In the genomic region with DNA sequence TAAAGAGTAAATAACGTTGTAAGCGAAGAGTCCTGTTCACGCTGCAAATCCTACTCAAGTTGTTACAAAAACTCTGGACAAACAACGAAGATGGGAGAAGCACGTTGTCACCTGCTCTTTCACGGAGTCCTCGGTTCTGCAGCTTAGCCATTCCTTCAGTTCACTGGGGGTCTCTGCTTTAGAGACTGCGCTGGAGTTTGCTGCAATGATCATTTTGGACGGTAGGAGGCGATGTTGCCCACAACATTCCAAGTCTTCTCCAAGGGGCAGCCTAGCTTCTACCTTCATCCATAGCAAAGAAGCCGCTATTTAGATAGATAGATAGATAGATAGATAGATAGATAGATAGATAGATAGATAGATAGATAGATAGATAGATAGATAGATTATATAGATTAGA, we compare ENCODE assay signal across 8 mouse cellular contexts. TPM values are rescaled to one million over a fixed set of nuclear protein-coding genes. Genes with fewer than 3 reads are reported as not detected.
A peak's percentile ranks its signal among the peaks of the same experiment; 100 is the strongest.
DNase-seq lines count a peak whose midpoint lies in the region; ATAC-seq and TF ChIP-seq lines count a peak whose summit lies in the region.

No protein-coding gene starts in this region.

- H3K79me2 ChIP-seq in heart, adult 2 months (replicated peaks; ENCODE audit: control insufficient read depth, insufficient read depth, low read length): no peaks in the 10 kb centered on the region

- peak in 1 of 2 experiments; percentile 57 for DNase-seq in heart, adult 2 months
- DNase-seq in heart, adult 9 months (ENCODE audit: low spot score in 2 of 2): no peak
- DNase-seq in adrenal gland, adult 2 months: peak; percentile 23
- peak; percentile 80 for DNase-seq in embryonic facial prominence, embryonic 10.5 days (ENCODE audit: low spot score)
- DNase-seq in heart, postnatal 10 days: peak; percentile 51 to 77
- DNase-seq in layer of hippocampus, adult 9-11 months: peak; percentile 34
- DNase-seq in spleen, adult 2 months (ENCODE audit: low read depth in 1 of 2, low spot score in 2 of 2): peak in 1 of 2 experiments; percentile 21

- WGBS in heart, adult 2 months: 13% methylated on average over 11 of the region's 11 CpGs
- WGBS in embryonic facial prominence, embryonic 10.5 days: 14% methylated on average over 11 of the region's 11 CpGs
- WGBS in spleen, adult 2 months: 19% methylated on average over 11 of the region's 11 CpGs

- H3K9me3 ChIP-seq in embryonic facial prominence, embryonic 10.5 days: no peaks in the 10 kb centered on the region

- no peak overlapping the region for H3K27ac ChIP-seq in heart, adult 2 months
- no peak overlapping the region for H3K27ac ChIP-seq in embryonic facial prominence, embryonic 10.5 days (replicated peaks)
- no peak overlapping the region for H3K27ac ChIP-seq in spleen, adult 2 months (ENCODE audit: insufficient read depth, low read length)

- TF ChIP-seq CTCF in heart, adult 2 months (IDR thresholded peaks at IDR 0.05): peak; percentile 76
- peak; percentile 52; the same call in 1 of the 2 replicates for TF ChIP-seq CTCF in spleen, adult 2 months (IDR thresholded peaks at IDR 0.05; ENCODE audit: extremely low read depth, insufficient read depth, insufficient read length, insufficient replicate concordance)

- H3K36me3 ChIP-seq in heart, adult 2 months (ENCODE audit: control insufficient read depth, insufficient read depth, low read length): no peaks in the 10 kb centered on the region
- no peaks in the 10 kb centered on the region for H3K36me3 ChIP-seq in embryonic facial prominence, embryonic 10.5 days (replicated peaks)
- H3K36me3 ChIP-seq in spleen, adult 2 months (ENCODE audit: control insufficient read depth, insufficient read depth, low read length): no peaks in the 10 kb centered on the region

- intact Hi-C loops in heart, adult 2 months (cut with DNase I): loop anchor here (5.0 kb wide), 2 partner anchors 232 to 317 kb away; no protein-coding TSS in a partner anchor
- intact Hi-C loops in heart, postnatal 10 days (cut with DNase I): loop anchor here (5.0 kb wide), 3 partner anchors 232 to 317 kb away; no protein-coding TSS in a partner anchor

- TF ChIP-seq POLR2A in heart, adult 2 months (IDR thresholded peaks at IDR 0.05; ENCODE audit: insufficient read depth, low read depth, low read length): no peak
- no peak for TF ChIP-seq POLR2A in spleen, adult 2 months (IDR thresholded peaks at IDR 0.05; ENCODE audit: low read depth, low read length)

- H3K4me3 ChIP-seq in heart, adult 2 months: no peak overlapping the region
- H3K4me3 ChIP-seq in embryonic facial prominence, embryonic 10.5 days: no peak overlapping the region
- no peak overlapping the region for H3K4me3 ChIP-seq in spleen, adult 2 months (ENCODE audit: extremely low read depth, insufficient read depth, insufficient read length)

- no peak for TF ChIP-seq EP300 in heart, adult 2 months (IDR thresholded peaks at IDR 0.05; ENCODE audit: insufficient read depth, low read depth, low read length)

- peaks cover 1% of the 10 kb centered on the region for H3K4me1 ChIP-seq in heart, adult 2 months (ENCODE audit: control insufficient read depth, insufficient read depth, low read length)
- H3K4me1 ChIP-seq in embryonic facial prominence, embryonic 10.5 days: peaks cover 8% of the 10 kb centered on the region
- H3K4me1 ChIP-seq in spleen, adult 2 months (ENCODE audit: control insufficient read depth, insufficient read depth, insufficient read length): no peaks in the 10 kb centered on the region

- H3K27me3 ChIP-seq in heart, adult 2 months (ENCODE audit: control insufficient read depth, insufficient read depth, low read length): no peaks in the 10 kb centered on the region
- no peaks in the 10 kb centered on the region for H3K27me3 ChIP-seq in embryonic facial prominence, embryonic 10.5 days (replicated peaks; ENCODE audit: low read depth, poor library complexity, severe bottlenecking)
- H3K27me3 ChIP-seq in spleen, adult 2 months (ENCODE audit: control insufficient read depth, insufficient read depth, low read length): no peaks in the 10 kb centered on the region

- H3K9ac ChIP-seq in heart, adult 2 months (ENCODE audit: low read depth, low read length): no peak overlapping the region

- ATAC-seq in megakaryocyte, adult 5-6 weeks (ENCODE audit: poor library complexity, severe bottlenecking): peak; percentile 27; the same call in 1 of the 2 replicates

RNA-seq across cellular contexts. Expression of a gene that starts 23.7 kb away (rescaled TPM):
- not detected for total RNA-seq in heart, adult 2 months (2021)
- polyA plus RNA-seq in heart, adult 2 months (2012; rRNA removed): not detected in 2 replicates
- total RNA-seq in adrenal gland, adult 2 months (2021): not detected
- not detected in 2 replicates for polyA plus RNA-seq in adrenal gland, adult 2 months (2012; rRNA removed)
- polyA plus RNA-seq in embryonic facial prominence, embryonic 10.5 days (2016; fragmentation: Nextera tagmentation; extraction: Ambion mirVana): not detected in 2 replicates
- not detected for total RNA-seq in heart, postnatal 10 days (2021)
- total RNA-seq in megakaryocyte, adult 5-6 weeks (2015): not detected in 2 replicates
- not detected in 2 replicates for total RNA-seq in megakaryocyte, adult 5-6 weeks (2017)
- not detected in 2 replicates for polyA plus RNA-seq in spleen, adult 2 months (2012; rRNA removed)

RNA-seq across cellular contexts. Expression of a gene that starts 33.4 kb away (rescaled TPM):
- 1 to 10 TPM; 1.2 to 1.3 TPM for total RNA-seq in heart, adult 2 months (2021)
- polyA plus RNA-seq in heart, adult 2 months (2012; rRNA removed): 0.47 and 0.94 TPM in 2 replicates
- 1 to 10 TPM; 2.0 to 2.8 TPM for total RNA-seq in adrenal gland, adult 2 months (2021)
- 1.2 and 1.7 TPM in 2 replicates for polyA plus RNA-seq in adrenal gland, adult 2 months (2012; rRNA removed)
- polyA plus RNA-seq in embryonic facial prominence, embryonic 10.5 days (2016; fragmentation: Nextera tagmentation; extraction: Ambion mirVana): 31.8 and 32.2 TPM in 2 replicates
- total RNA-seq in heart, postnatal 10 days (2021): 1 to 10 TPM; 1.9 to 2.8 TPM
- total RNA-seq in megakaryocyte, adult 5-6 weeks (2015): 12.2 and 16.9 TPM in 2 replicates
- 17.2 and 17.3 TPM in 2 replicates for total RNA-seq in megakaryocyte, adult 5-6 weeks (2017)
- 1.8 and 2.1 TPM in 2 replicates for polyA plus RNA-seq in spleen, adult 2 months (2012; rRNA removed)

Comparison
In these comparisons a context has a peak if more than half of its experiments do, and no peak if none do; other contexts are left out.
1. DNase-seq: peak in adrenal gland, adult 2 months (single experiment), embryonic facial prominence, embryonic 10.5 days (single experiment), heart, postnatal 10 days (2 of 2) and layer of hippocampus, adult 9-11 months (single experiment); none in heart, adult 9 months (0 of 2).